Mouse (Mus musculus) stomach, embryonic 16.5 days (tissue): ENCODE measurements at regions not wholly inside any gene's neighbourhood (a gene's known extent, or its start where the extent isn't known, plus 50 kb on each side); places are given as distances from the start of the nearest gene placed in this dataset.

Experiments
- ATAC-seq: fragments of 200-750 bp; cut with Nextera tagmentation; 2 replicates; pipeline ENCODE4 v1.8.0; 2017; ENCODE audit warnings: moderate number of reproducible peaks, moderate TSS enrichment; ENCODE audit not compliant: insufficient read depth, low FRiP score
- H3K27ac ChIP-seq: fragments of 300-500 bp; sonication (generic); 2 replicates; pipeline ENCODE4 v1.5.1; 2014; ENCODE audit warnings: low read length
- H3K27me3 ChIP-seq: fragments of 300-500 bp; sonication (generic); 2 replicates; pipeline ENCODE4 v1.6.1; 2014; ENCODE audit warnings: low read length, control low read depth, mixed read lengths; ENCODE audit not compliant: control insufficient read depth, insufficient read depth
- H3K36me3 ChIP-seq: fragments of 300-500 bp; sonication (generic); 2 replicates; pipeline ENCODE4 v1.6.1; 2014; ENCODE audit warnings: low read length; ENCODE audit not compliant: control insufficient read depth, insufficient read depth
- H3K4me1 ChIP-seq: fragments of 300-500 bp; sonication (generic); 2 replicates; pipeline ENCODE4 v1.6.1; 2014; ENCODE audit warnings: low read length, control low read depth, mixed read lengths; ENCODE audit not compliant: control insufficient read depth, insufficient read depth
- H3K4me2 ChIP-seq: fragments of 300-500 bp; sonication (generic); 2 replicates; pipeline ENCODE4 v1.6.1; 2014; ENCODE audit warnings: low read depth, low read length, mixed read lengths
- H3K4me3 ChIP-seq: fragments of 300-500 bp; sonication (generic); replicated peaks from 2 replicates; pipeline ENCODE4 v1.5.1; 2014; ENCODE audit warnings: mild to moderate bottlenecking, low read length
- H3K9ac ChIP-seq: fragments of 300-500 bp; sonication (generic); 2 replicates; pipeline ENCODE4 v1.6.1; 2014; ENCODE audit warnings: low read length
- H3K9me3 ChIP-seq: fragments of 300-500 bp; sonication (generic); replicated peaks from 2 replicates; pipeline ENCODE4 v1.6.1; 2016; ENCODE audit warnings: low read length, control low read depth; ENCODE audit not compliant: control insufficient read depth
- WGBS: fragments of 180-500 bp; shearing (Covaris S2); extraction: QIAGEN DNeasy Blood & Tissue Kit; methylation state at CpG from one replicate; pipeline ENCODE4 v1.1.7; 2014; 5-methylcytosine and 5-hydroxymethylcytosine counted together

GRCm38 (mm10) chr12:28922236-28922635 is 170.6 kb downstream of the Eipr1 start:
- H3K4me2 ChIP-seq = no peak overlapping the region
- H3K9ac ChIP-seq = no peak overlapping the region
- H3K4me1 ChIP-seq = no peaks in the 10 kb centered on the region
- ATAC-seq = no peak
- H3K36me3 ChIP-seq = no peaks in the 10 kb centered on the region
- H3K9me3 ChIP-seq = no peaks in the 10 kb centered on the region
- no peaks in the 10 kb centered on the region for H3K27me3 ChIP-seq
- 83% methylated on average over 2 of the region's 2 CpGs for WGBS
- H3K27ac ChIP-seq = no peak overlapping the region
- no peak overlapping the region for H3K4me3 ChIP-seq

- Histone ChIP-seq H3K36me3 (no peaks in the 10 kb centered on the region), H3K9ac (no peak overlapping the region), H3K27ac (no peak overlapping the region), H3K27me3 (no peaks in the 10 kb centered on the region), H3K9me3 (no peaks in the 10 kb centered on the region), H3K4me3 (no peak overlapping the region), H3K4me2 (no peak overlapping the region), H3K4me1 (no peaks in the 10 kb centered on the region)
- WGBS = 89% methylated on average over 4 of the region's 4 CpGs
- ATAC-seq = no peak
These were observed 173.6 kb downstream of the Eipr1 start for GRCm38 (mm10) chr12:28925206-28925605.

GRCm38 (mm10) chr12:28939936-28940335 is 188.3 kb downstream of the Eipr1 start:
- 76% methylated on average over 7 of the region's 7 CpGs for WGBS
- Histone ChIP-seq H3K36me3 (no peaks in the 10 kb centered on the region), H3K27ac (no peak overlapping the region), H3K4me1 (no peaks in the 10 kb centered on the region), H3K27me3 (no peaks in the 10 kb centered on the region), H3K4me2 (no peak overlapping the region), H3K9me3 (no peaks in the 10 kb centered on the region), H3K9ac (no peak overlapping the region), H3K4me3 (no peak overlapping the region)
- no peak for ATAC-seq

- H3K4me3 ChIP-seq = no peak overlapping the region
- WGBS = 67% methylated on average over 9 of the region's 9 CpGs
- no peaks in the 10 kb centered on the region for H3K4me1 ChIP-seq
- no peaks in the 10 kb centered on the region for H3K9me3 ChIP-seq
- H3K27ac ChIP-seq = no peak overlapping the region
- ATAC-seq = no peak
- H3K9ac ChIP-seq = no peak overlapping the region
- H3K4me2 ChIP-seq = no peak overlapping the region
- H3K36me3 ChIP-seq = no peaks in the 10 kb centered on the region
- H3K27me3 ChIP-seq = no peaks in the 10 kb centered on the region
These were observed 197.3 kb downstream of the Eipr1 start for GRCm38 (mm10) chr12:28948889-28949288.

GRCm38 (mm10) chr12:28949307-28949706 is 197.7 kb downstream of the Eipr1 start:
- 69% methylated on average over 10 of the region's 10 CpGs for WGBS
- no peak overlapping the region for H3K27ac ChIP-seq
- H3K27me3 ChIP-seq = no peaks in the 10 kb centered on the region
- no peak for ATAC-seq
- no peaks in the 10 kb centered on the region for H3K36me3 ChIP-seq
- H3K9ac ChIP-seq = no peak overlapping the region
- no peak overlapping the region for H3K4me2 ChIP-seq
- H3K9me3 ChIP-seq = no peaks in the 10 kb centered on the region
- no peak overlapping the region for H3K4me3 ChIP-seq
- no peaks in the 10 kb centered on the region for H3K4me1 ChIP-seq

- ATAC-seq = no peak
- H3K4me1 ChIP-seq = no peaks in the 10 kb centered on the region
- no peaks in the 10 kb centered on the region for H3K36me3 ChIP-seq
- H3K27me3 ChIP-seq = no peaks in the 10 kb centered on the region
- no peak overlapping the region for H3K9ac ChIP-seq
- H3K9me3 ChIP-seq = no peaks in the 10 kb centered on the region
- H3K4me3 ChIP-seq = no peak overlapping the region
- 83% methylated on average over 1 of the region's 1 CpGs for WGBS
- H3K27ac ChIP-seq = no peak overlapping the region
- H3K4me2 ChIP-seq = no peak overlapping the region
These were observed 205.6 kb downstream of the Eipr1 start for GRCm38 (mm10) chr12:28957155-28957554.

- H3K36me3 ChIP-seq = no peaks in the 10 kb centered on the region
- H3K27me3 ChIP-seq = no peaks in the 10 kb centered on the region
- H3K9me3 ChIP-seq = no peaks in the 10 kb centered on the region
- H3K4me3 ChIP-seq = no peak overlapping the region
- H3K4me2 ChIP-seq = no peak overlapping the region
- no peak overlapping the region for H3K9ac ChIP-seq
- H3K27ac ChIP-seq = no peak overlapping the region
- 76% methylated on average over 1 of the region's 1 CpGs for WGBS
- no peaks in the 10 kb centered on the region for H3K4me1 ChIP-seq
- no peak for ATAC-seq
These were observed 207.1 kb downstream of the Eipr1 start for GRCm38 (mm10) chr12:28958661-28959060.

GRCm38 (mm10) chr12:28969671-28970379 is 218.2 kb downstream of the Eipr1 start:
- Histone ChIP-seq H3K9ac (no peak overlapping the region), H3K4me1 (no peaks in the 10 kb centered on the region), H3K36me3 (no peaks in the 10 kb centered on the region), H3K4me3 (no peak overlapping the region), H3K27me3 (no peaks in the 10 kb centered on the region), H3K27ac (no peak overlapping the region), H3K4me2 (no peak overlapping the region), H3K9me3 (0 out of 2 replicates have a peak, but pooled peaks cover 3% of the 10 kb centered on the region)
- ATAC-seq = no peak
- WGBS = 73% methylated on average over 2 of the region's 2 CpGs

GRCm38 (mm10) chr12:28974571-28975041 is 223.0 kb downstream of the Eipr1 start:
- WGBS = 60% methylated on average over 6 of the region's 6 CpGs
- no peak for ATAC-seq
- Histone ChIP-seq H3K27me3 (no peaks in the 10 kb centered on the region), H3K4me1 (no peaks in the 10 kb centered on the region), H3K9ac (no peak overlapping the region), H3K36me3 (no peaks in the 10 kb centered on the region), H3K9me3 (0 out of 2 replicates have a peak, but pooled peaks cover 3% of the 10 kb centered on the region), H3K4me3 (no peak overlapping the region), H3K4me2 (no peak overlapping the region), H3K27ac (no peak overlapping the region)
